Mouse (Mus musculus) liver, embryonic 18 days (tissue): ENCODE measurements around the gene Crb3. TPM values are rescaled to one million over a fixed set of nuclear protein-coding genes. Genes with fewer than 3 reads are reported as not detected.

Experiments
- polyA plus RNA-seq: library from polyadenylated mRNA; depleted of rRNA; stranded (reverse); fragments of >200 nt; gene quantifications from 2 replicates; pipeline ENCODE4 v1.2.3, GENCODE M21; 2012; rRNA removed

Gene Crb3
- 25.8 and 30.4 TPM in 2 replicates for polyA plus RNA-seq

GRCm38 (mm10) chr17:57058891-57059485, at the start of gene Crb3:
Crb3 (plus strand) TSS chr17:57059105.

GRCm38 (mm10) chr17:57011236-57012141, 47.4 kb upstream of the Crb3 start, which contains the start of the genes Gtf2f1 and Gm17949:
Gtf2f1 (minus strand) TSS chr17:57011288.
Gm17949 (plus strand) TSS chr17:57011469.

DNA sequence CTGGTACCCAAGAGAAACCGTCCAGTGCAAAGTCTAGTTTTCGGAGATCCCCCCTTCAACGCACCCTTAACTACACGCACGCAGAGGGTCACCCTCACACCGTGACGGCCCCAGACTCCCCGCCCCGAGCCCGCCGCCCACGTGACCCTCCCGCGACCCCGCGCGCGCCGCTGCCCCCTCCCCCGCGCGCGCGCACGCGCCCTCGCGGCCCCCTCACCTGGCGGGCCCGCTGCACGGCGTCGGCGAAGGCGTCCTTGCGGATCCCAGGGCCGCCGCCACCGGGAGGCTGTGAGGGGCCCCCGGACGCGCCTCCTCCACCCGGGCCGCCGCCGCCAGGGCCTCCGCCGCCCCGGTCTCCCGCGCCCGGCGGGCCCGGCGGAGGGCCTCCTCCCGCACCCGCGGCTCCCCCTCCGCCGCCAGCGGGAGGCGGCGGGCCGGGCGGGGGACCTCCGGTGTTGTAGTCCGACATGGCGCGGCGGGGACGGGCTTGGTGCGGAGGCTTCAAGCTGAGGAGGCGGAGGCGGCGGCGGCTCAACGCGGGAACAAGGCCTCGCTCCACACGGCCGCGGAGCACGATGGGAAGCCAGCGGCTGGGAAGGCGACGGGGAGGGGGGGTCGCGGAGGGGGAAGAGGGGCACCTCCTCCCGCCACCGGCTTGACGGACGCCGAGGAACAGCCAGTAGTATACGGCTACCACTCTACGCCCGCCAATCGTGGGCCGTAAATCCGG, 27.8 kb upstream of the Crb3 start, which contains the start of gene Khsrp:
TSS of gene Khsrp (minus strand) at position 592 of the 730 bp plus-strand sequence.

GRCm38 (mm10) chr17:57041554-57041953, 17.4 kb upstream of the Crb3 start, which contains the start of gene Slc25a41:
Slc25a41 (minus strand) TSS chr17:57041654.

DNA sequence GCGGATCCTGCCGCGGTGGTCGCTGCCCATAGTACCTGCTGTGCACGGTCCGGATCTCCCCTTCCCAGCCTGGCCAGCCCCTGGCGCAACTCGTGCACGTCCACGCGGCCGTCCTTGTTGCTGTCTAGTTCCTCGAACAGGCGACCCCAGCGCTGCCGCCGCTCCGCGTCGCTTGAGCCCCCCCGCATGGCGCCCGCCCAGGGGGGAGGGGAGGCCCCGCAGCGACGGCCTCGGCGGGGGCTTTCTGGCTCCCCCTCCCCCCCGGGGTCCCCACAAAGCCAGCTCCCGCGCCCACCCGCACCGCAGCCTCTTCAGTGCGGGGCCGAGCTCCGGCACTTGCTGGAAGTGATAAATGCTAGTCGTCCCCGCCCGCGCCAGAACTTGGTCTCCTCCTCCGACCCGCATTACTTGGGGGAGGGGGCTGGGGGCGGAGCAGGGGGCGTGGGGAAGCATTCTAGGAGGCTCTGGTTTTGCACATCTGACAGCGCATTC, 627 bp downstream of the Crb3 start, which contains the start of gene Slc25a23:
TSS of gene Slc25a23 (minus strand) at position 378 of the 492 bp plus-strand sequence.

DNA sequence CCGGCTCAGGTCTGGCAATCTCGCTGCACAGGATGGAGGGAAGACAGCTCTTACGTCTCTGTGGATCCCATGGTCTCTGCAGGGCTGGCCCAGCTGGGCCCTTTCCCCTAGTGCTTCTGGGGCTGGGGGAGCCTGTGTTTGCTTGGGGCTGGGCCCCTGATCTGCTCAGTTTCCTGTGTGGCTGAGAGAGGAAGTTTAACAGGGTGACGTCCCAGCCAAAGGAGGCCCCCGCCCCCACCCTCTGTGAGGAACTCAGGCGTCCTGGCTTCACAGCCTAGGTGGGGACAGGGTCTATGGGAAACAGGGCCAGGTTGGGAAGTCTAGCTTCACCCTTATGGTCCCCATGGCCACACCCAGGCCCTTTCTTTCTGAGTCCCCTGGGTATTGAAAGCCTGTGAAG, 19.4 kb downstream of the Crb3 start, which contains the start of gene Dennd1c:
TSS of gene Dennd1c (minus strand) at position 179 of the 400 bp plus-strand sequence.

GRCm38 (mm10) chr17:57087049-57087832, 28.3 kb downstream of the Crb3 start, which contains the start of gene Tubb4a:
Tubb4a (minus strand) TSS chr17:57087782.

GRCm38 (mm10) chr17:57105181-57106034, 46.5 kb downstream of the Crb3 start, which contains the start of gene Tnfsf9:
Tnfsf9 (plus strand) TSS chr17:57105325.

Other genes with a start within 250 kb of the Crb3 start
- gene Rfx2, start 228.1 kb upstream of the Crb3 start, polyA plus RNA-seq, result 4.3 and 5.1 TPM in 2 replicates
- gene Acsbg2, start 184.7 kb upstream of the Crb3 start, polyA plus RNA-seq, result not detected in 2 replicates
- 0.02 and 0.04 TPM in 2 replicates for gene 1700061G19Rik, start 183.6 kb upstream of the Crb3 start, polyA plus RNA-seq
- gene Mllt1, start 123.7 kb upstream of the Crb3 start, polyA plus RNA-seq, result 8.8 and 11.0 TPM in 2 replicates
- gene Acer1, start 77.0 kb upstream of the Crb3 start, polyA plus RNA-seq, result not detected in 2 replicates
- gene Clpp, start 68.8 kb upstream of the Crb3 start, polyA plus RNA-seq, result 62.4 and 68.4 TPM in 2 replicates
- 12.0 and 13.6 TPM in 2 replicates for gene Alkbh7, start 61.8 kb upstream of the Crb3 start, polyA plus RNA-seq
- not detected in 2 replicates for gene Pspn, start 59.1 kb upstream of the Crb3 start, polyA plus RNA-seq
- 33.5 and 35.4 TPM in 2 replicates for gene Gtf2f1, start 47.8 kb upstream of the Crb3 start, polyA plus RNA-seq
- gene Gm17949, start 47.6 kb upstream of the Crb3 start, polyA plus RNA-seq, result not detected in 2 replicates
- gene Khsrp, start 27.6 kb upstream of the Crb3 start, polyA plus RNA-seq, result 20.2 and 25.5 TPM in 2 replicates
- not detected in 2 replicates for gene Slc25a41, start 17.5 kb upstream of the Crb3 start, polyA plus RNA-seq
- gene Slc25a23, start 758 bp downstream of the Crb3 start, polyA plus RNA-seq, result 22.2 and 24.0 TPM in 2 replicates
- 4.7 and 6.4 TPM in 2 replicates for gene Dennd1c, start 19.4 kb downstream of the Crb3 start, polyA plus RNA-seq
- gene Tubb4a, start 28.7 kb downstream of the Crb3 start, polyA plus RNA-seq, result 0.28 and 0.30 TPM in 2 replicates
- gene Tnfsf9, start 46.2 kb downstream of the Crb3 start, polyA plus RNA-seq, result 0.66 and 0.81 TPM in 2 replicates
- not detected in 2 replicates for gene Cd70, start 90.7 kb downstream of the Crb3 start, polyA plus RNA-seq
- gene Tnfsf14, start 135.1 kb downstream of the Crb3 start, polyA plus RNA-seq, result 2.1 and 2.3 TPM in 2 replicates
- gene C3, start 169.0 kb downstream of the Crb3 start, polyA plus RNA-seq, result 1,862 and 2,152 TPM in 2 replicates
- 7.3 and 8.5 TPM in 2 replicates for gene Gpr108, start 189.3 kb downstream of the Crb3 start, polyA plus RNA-seq
- 10.3 and 12.0 TPM in 2 replicates for gene Trip10, start 190.3 kb downstream of the Crb3 start, polyA plus RNA-seq
- gene Vav1, start 220.0 kb downstream of the Crb3 start, polyA plus RNA-seq, result 10.6 and 12.6 TPM in 2 replicates